Mouse (Mus musculus) kidney, adult 2 months (tissue): ENCODE results near the gene Fras1.

Experiments used
- CTCF ChIP-seq: fragments of 200-500 bp; conservative IDR thresholded peaks from 2 replicates; pipeline ENCODE4 v1.5.1; 2011; ENCODE audit warnings: low read depth, mild to moderate bottlenecking, control low read depth, low read length, moderate library complexity, mixed read lengths; ENCODE audit not compliant: insufficient read depth, insufficient read length
- POLR2A ChIP-seq: fragments of 200-500 bp; IDR thresholded peaks from one replicate; pipeline ENCODE4 v1.6.1; 2011; ENCODE audit warnings: low read depth, low read length, control low read depth

GRCm38 (mm10) chr5:96762021-96762420 is 388.3 kb downstream of the Fras1 start:
- TF ChIP-seq POLR2A: no peak
- no peak for TF ChIP-seq CTCF
